Mouse (Mus musculus) Muller cell, postnatal 12 days (primary cell): ENCODE measurements around the gene Gcn1l1.

Experiments
- DNase-seq: peaks from one replicate; pipeline ENCODE4 v3.0.0-alpha.2; 2015; ENCODE audit errors: inconsistent ontology term

The Gcn1l1 gene

DNA sequence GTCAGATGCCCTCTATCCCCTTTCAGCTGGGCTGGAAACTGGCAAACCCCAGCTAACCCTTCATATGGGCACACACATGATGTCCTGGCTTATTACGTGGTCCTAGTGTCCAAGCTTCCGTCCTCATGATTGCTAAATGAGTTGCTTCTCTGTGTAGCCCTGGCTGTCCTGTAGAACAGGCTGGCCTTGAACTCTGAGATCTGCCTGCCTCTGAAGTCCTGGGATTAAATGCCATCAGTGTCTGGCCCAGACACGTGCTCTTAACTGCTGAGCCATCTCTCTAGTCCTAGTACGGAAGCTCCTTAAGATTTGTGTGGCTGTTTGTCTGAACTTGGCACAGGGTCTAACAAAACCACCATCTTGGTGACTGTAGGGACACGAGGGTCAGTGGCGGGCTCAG lies 38.5 kb downstream of the Gcn1l1 start:
- no peak for DNase-seq

DNA sequence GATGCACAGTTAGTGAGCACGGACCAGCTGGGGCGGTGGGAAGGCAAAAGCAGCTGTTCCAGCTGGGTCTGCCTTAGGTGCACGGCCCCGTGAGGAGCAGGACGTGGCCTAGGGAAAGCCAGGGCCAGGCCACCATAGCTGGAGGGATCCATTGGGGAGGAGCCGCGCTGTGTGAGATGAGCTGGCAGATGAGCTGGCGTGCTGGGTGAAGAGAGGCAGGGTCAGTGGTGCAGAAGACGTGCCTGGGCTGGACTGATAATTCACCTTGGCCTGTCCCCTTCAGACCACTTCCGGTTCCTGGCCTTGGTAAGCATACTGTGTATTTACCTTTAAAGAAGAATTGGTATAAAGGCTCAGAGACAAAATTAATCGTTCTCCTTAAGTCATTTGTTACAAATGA lies 46.5 kb downstream of the Gcn1l1 start:
- no peak for DNase-seq

DNA sequence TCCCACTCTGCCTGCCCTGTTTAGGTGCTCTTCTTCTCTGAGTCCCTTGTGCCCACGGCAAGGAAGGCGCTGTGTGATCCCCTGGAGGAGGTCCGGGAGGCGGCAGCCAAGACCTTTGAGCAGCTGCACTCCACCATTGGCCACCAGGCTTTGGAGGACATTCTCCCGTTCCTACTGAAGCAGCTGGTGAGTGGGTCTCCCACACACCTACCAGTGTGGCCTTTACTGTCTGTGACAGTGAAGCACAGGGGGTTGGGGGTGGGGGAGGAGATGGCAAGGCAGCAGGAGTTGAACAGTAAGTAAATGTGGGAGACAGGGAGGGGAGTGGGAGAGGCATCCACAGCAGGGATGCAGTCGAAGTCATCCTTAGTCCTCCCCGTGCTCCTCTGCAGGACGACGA lies 48.3 kb downstream of the Gcn1l1 start:
- DNase-seq: no peak

DNA sequence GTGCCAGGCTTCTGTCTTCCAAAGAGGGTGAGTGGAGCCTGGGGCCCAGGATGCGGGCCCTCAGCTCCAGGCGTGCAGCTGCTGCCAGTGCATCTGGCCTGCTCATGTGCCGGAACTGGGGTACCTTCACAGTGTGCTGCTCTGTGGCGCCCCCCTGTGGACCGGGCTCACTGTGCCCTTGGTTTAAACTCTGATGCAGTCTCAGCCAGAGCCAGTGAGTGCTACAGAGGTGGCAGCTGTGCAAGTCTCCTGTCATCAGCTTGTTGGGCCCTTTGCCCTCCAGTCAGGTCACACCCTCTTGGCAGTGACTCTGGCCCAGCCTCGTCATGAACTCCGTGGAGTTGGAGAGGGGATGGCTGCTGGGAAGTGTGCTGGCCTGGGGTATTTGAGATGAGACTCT lies 49.9 kb downstream of the Gcn1l1 start:
- DNase-seq: peak; percentile 24

DNA sequence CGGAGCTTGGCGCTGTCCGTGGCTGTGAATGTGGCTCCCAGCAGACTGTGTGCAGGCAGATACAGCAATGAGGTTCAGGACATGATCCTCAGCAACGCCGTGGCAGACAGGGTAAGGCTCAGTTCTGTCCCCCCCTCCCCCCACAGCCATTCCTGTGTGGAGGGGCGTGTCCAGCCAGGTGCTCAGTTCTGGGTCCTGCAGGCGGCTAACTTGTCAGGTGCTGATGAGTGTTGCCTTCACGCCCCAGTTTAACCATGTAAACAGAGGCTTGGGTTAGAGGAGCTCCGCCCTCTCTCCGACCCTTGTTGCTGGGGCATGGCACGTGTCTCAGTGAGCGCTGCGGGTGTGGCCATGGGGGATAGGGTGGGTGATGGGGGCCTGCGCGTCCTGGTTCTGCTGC lies 54.6 kb downstream of the Gcn1l1 start:
- no peak for DNase-seq

DNA sequence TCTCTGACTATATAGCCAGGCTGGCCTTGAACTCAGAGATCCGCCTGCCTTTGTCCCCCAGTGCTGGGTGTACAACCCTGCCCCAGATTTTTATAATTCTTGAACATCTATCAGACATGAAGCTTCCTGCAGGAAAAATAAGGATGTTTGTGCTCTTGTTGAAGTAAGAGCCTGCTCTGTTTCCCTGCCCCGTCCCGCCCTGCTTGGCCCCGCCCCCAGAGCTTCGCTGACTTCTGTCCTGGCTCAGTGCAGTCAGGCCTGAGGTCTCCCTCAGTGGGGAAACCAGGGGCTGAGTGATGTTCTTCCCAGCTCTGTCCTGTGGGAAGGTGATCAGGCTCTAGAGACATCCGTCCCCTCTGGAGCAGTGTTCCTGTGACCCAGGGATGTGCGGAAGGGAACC lies 57.6 kb downstream of the Gcn1l1 start:
- DNase-seq: no peak

DNA sequence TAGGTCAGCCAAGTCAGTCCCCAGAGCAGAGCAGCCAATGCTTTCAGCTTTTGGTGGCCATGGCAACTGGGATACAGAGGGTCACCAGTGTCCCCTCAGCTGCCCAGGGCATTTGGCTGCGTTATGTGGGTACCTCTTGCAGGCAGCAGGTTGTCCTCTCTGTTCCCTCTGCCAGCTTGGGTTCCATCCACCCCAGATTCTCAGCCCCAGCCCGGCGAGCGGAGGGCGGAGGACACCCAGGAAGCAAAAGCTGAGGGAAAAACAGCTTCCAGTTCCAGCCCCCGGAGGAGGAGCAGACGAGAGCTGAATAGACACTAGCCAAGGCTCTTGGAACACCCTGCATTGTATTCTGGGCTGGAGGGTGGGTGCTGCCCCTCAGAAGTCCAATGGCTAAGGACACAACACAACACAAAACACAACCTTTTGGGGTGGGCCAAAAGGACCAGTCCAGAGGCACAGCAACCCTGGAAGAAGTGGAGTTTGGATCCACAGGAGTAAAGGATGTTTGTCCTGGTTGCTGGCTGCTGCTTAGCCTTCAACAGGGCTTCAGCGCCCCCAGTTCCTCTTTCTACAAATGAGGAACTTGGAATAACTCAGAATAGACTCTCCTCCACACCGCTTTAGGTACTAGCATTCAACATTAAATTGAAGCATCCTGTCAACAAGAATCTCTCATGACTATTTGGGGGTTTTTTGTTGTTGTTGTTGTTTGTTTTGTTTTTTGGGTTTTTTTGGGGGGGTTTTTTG lies 58.8 kb downstream of the Gcn1l1 start:
- DNase-seq: no peak

DNA sequence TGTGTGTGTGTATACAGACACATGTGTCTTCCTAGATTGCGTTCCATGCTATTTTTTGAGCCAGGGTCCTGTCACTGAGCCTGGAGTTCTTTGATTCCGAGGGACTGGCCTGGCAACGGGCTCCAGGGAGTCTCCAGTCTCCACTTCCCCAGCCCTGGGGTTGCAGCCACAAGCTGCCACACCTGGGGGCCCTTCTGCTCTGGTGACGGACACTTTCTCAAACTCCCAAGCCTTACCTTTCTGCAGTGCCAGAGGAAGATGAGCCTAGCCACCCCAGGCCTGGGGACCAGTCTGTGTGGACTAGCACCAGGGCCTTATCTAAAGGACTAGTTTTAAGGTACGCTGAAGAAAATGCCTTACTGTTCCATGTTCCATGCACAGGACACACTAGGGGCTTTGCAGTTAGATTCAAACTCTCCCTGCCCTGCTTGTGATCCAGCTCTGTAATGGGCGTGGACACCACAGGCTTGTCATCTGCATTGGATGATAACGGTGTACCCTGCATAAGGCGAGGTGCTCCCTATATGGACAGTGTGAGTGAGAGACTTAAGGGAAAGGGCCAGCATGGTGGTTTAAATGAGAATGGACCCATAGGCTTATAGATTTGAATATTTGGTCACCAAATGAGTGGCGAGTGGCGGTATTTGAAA lies 61.3 kb downstream of the Gcn1l1 start:
- DNase-seq: no peak

DNA sequence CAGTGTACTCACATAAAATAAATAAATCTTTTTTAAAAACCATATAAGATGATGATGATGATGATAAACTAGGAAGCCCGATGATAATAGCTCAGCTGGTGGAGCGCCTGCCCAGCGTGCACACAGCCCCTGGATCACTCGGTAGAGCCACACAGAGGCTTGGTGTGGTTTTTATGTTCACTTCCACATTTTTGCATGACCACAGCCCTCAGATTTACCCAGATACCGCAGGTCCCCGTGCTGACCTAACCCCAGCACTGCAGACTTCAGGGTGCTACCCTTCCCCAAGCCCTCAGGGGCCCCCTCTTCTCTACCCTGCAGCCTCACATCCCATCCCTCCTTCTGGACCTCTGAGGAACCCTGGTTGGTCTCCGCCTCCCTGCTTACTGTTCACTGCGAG lies 63.0 kb downstream of the Gcn1l1 start:
- no peak for DNase-seq

DNA sequence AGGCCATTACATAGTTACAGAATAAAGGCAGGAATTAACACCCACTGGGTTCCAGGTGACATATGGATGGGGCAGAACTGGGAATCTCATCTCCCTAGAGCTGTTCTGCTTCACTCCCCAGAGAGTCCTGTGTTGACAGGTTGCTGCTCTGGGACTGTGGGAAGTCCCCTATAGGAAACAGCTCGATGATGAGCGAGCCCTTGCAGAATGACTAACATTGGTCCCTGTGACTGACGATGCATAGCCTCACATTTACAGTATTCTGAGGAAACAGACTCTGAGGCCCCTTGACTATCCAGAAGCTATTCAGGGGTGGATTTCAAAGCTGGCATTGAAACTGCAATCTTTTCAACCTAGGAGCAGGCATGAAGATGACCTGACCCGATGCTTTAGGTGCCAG lies 64.6 kb downstream of the Gcn1l1 start:
- DNase-seq: no peak

DNA sequence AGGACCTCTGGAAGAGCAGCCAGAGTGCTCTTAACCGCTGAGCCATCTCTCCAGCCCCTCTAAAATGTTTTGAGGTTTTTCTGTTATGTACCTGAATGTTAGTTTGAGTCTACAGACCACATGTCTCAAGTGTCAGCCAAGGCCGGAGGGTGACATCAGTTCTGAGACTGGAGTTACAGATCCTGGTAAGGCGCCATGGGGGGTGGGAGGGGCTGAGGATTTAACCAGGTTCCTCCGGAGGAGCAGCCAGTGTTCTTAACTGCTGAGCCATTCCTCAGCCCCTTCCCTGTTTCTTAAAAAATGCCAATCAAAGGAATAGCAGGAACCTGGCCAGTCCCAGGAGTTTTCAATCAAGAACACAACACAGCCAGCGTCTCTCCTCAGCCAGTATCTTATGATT lies 65.2 kb downstream of the Gcn1l1 start:
- DNase-seq: no peak

DNA sequence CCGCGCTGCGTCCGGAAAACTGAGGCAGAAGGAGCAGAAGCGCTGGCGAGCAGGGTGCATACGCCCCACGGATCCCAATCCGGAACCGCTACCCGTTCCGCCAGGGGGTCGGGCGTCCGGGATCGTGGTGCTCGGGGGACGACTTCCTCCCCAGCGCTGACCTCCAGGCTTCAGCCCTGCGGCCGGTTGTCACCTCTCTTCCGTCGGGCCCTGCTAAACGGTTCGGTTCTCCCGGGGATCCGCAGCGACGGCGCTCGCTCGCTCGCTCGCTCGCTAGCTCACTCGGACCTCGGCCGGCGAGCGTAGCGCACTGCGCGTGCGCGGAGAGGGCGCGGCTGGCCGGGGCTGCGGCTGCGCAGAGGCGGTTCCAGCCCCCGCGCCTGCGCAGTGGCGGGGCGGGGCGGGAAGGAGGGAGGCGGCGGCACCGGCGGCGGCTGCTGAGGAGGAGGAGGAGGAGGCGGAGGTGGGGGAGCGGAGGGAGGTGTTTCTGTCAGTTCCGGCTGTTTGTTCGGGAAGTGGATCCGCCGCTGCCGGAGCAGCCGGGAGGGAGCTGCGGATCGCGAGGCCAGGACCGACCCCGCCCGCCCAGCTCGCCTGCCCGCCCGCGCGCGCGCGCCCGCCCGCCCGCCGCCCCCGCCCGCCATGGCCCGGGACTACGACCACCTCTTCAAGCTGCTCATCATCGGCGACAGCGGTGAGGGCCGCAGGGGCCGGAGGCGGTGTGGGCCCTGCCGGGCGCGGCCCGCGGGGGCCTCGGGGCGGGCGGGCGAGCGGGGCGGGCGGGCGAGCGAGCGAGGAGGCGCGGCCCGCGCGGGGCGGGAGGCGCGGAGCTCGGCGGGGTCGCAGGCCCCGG lies 66.7 kb downstream of the Gcn1l1 start, which contains the start of gene Rab35:
Gene Rab35, plus strand, starts transcription at position 404 of the 853 bp plus-strand sequence.
- DNase-seq: peak; percentile 96

DNA sequence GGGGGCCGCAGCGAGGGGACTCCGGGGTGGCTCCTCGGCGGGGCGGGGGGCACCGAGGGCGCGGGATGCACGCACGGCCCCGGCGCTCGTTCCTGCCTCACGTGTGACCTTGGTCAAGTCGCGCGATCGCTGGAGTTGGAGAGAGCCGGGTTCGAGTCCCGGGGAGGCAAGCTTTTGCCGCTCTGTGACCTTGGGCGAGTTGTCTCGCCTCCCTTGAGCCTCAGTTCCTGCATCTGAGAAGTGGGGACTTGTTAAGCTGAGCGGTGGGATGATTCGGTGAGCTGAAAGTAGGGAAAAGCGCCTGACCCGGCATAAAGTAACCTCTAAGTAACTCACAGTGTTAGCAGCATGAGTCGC lies 67.3 kb downstream of the Gcn1l1 start:
- peak; percentile 22 for DNase-seq

DNA sequence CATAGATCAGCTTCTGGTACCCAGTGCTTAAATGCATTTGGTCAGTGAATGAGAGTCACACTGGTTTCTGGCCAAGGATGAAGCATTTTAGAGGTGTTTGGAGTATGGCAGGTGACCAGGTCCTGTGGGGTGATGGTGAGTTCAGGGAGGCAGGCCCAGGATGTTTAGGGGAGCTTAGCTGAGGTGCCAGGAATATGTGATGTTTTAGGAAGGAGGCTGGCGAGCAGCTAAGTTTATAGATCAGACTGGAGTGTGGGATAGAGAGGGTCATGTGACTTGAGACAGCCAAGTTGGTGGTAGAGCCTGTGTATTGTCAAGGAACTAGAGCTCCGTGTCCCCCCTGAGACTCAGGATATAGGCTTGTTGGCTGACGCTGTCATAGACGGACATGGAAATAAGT lies 68.0 kb downstream of the Gcn1l1 start:
- peak; percentile 19 for DNase-seq

DNA sequence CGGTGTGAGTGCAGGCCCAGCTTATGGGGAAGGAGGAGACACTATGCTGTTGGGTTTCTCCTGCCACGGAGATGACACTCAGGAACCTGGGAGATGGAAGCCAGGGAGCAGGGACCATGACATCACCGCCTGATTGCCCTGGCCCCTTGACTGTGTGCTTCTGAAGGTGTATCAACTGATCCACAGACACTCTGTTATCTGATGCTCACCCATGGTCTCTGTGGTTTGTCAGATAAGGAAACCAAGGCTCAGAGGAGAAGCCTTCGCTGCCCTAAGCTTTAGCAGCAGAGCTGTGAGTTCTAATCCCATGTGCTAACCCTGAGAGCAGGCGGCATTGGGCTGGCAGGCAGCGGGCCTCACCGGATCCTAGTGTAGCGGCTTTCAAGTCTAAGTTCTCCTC lies 69.0 kb downstream of the Gcn1l1 start:
- DNase-seq: no peak

DNA sequence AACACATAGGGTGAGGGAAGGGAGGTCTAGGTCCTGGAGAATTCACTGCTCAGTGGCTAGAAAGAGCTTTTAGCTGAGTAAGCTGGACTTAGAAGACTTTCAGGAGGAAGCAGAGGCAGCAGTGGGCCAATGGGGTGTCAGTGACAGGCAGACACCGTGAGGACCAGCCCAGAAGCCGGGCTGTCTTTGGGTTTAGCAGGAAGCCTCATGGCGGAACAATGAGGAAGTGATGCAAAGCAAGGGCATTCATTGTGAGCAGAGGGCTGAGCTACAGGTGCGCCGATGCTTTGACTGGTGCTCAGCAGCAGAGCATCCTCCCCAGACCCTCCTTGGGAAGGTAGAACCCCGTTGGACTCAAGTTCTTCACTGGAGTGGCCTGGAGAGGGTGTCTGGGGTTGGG lies 70.5 kb downstream of the Gcn1l1 start:
- DNase-seq: no peak

DNA sequence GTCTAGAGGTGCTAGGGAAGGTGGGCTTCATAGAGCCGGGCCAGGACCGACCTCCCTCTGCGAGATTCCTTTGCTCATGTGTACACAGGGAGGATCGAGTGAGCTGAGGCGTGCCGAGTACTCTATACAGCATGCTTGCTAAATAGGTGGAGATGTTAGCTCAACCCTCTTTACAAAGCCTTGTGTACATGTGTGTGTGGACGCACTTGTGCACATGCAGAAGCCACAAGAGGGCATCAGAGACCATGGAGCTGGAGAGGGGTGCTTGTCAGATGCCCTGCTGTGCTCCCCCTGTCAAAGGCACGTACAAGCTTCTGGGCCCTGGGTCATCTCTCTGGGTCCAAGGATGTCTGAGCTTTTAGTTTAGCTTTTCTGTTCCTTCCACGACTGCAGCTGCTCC lies 79.1 kb downstream of the Gcn1l1 start:
- no peak for DNase-seq

DNA sequence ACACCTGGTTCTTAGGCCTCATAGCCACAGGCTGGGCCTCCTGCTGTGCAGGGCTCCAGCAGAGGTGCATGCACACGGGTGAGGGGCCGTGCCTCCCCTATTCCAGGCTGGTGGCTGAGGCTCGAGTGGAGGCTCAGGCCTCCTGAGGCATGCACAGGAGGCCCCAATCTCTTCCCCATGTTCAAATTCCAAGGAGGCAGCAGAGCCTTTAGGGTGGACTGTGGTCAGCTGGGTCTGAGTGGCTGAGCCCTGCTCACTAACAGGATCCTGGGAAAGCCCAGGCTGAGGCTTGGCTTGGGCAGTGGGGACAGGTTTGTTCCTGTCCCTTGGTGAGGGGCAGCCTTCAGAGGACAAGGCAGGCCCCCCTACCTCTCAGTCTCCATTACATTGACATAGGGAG lies 83.8 kb downstream of the Gcn1l1 start:
- no peak for DNase-seq

DNA sequence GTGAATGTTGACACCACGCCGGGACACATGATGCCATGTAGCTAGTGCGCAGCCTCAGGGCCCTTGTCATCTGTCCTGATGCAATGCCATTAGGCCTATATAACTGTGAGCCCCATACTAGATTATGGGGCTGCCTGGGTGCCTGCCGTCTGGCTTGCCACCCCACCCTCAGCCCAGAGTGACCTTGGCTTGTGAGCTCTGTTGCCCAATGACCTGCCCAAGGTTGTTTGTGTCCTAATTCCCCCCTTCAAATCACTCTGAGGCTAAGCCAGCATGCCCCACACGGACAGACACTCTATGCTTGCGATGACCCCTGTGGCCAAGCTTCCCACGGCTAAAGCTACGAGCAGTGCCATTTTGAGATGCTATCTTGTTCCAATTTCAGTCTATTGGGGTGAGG lies 84.6 kb downstream of the Gcn1l1 start:
- no peak for DNase-seq

DNA sequence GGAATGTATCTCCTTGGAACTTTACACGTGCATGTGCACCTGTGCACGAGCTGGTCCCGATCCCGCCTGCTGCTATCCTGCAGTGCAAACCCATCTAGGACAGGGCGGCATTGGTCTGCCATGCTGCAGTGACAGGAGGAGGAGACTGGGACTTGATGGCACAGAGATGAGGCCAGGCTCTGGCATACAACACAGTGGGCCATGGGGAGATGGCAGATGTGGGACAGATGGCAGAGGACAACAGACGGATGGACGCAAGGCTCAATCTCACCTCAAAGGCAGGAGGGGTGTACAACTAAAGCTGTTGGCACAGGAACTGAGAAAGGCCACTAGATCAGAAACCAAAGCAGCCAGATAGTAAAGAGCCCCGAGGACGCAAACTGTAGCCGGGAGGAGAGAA lies 85.8 kb downstream of the Gcn1l1 start:
- DNase-seq: no peak

DNA sequence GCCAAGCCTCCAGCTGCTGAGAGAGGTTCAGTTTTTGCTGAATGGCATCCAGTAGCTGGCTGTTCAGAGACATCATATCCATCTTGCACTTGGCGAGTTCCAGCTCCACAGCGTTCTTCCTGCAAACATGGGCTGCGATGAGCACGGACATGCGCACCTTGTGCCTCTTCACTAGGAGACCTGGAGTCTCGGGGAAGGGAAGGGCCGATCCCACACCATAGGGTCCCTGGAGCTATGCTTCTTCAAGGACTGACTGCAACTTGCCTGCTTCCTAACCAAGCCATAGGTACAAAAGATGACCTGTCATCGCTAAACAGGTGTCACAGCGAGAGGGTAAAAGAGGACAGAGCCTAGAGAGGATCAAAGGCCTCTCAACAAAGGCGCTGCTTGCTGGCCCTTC lies 86.8 kb downstream of the Gcn1l1 start:
- DNase-seq: no peak

DNA sequence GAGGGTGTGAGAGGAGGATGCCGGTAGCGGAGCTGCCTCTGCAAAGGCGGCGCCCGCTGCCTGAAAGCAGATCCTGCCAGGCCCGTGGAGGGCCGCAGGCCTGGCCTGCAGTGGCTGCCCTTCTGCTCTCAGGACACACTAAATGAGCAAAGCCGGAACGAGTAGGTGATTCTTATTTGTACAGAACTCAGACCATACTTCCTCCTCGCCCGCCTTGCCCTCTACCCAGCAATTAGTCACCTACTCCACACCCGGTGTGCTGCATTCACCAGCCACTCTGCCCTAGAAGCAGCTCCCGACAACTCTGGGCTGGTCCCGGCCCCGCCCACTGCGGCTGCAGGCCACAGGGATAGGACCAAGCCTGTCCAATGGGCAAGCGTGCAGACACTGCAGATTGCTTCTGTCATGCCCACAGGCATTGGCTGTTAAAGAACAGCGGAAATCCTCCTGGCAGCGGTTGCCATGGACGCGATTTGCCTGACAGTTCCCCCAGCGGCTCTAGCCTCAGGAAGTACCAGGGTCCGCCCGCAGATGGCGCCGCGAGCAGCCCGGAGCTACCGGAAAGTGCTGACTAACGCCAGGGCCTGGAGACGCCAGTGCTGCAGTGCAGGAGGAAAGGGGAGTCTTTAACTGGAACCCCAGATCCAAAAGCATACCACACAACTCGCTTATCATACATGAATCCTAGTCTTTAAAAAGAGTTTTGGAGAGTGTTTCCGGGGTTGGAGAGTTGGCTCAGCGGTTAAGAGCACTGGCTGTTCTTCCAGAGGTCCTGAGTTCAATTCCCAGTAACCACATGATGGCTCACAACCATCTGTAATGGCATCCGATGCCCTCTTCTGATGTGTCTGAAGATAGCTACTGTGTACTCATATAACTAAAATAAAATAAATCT lies 87.9 kb downstream of the Gcn1l1 start:
- peak; percentile 99 for DNase-seq
